Mouse (Mus musculus): ENCODE measurements at regions not wholly inside any gene's neighbourhood (a gene's known extent, or its start where the extent isn't known, plus 50 kb on each side); places are given as distances from the start of the nearest gene placed in this dataset.

GRCm38 (mm10) chr15:62432742-62433245 is 1412.2 kb downstream of the Gsdmc2 start:
- DNase-seq (ENCODE audit: inconsistent ontology term): no peak

DNA sequence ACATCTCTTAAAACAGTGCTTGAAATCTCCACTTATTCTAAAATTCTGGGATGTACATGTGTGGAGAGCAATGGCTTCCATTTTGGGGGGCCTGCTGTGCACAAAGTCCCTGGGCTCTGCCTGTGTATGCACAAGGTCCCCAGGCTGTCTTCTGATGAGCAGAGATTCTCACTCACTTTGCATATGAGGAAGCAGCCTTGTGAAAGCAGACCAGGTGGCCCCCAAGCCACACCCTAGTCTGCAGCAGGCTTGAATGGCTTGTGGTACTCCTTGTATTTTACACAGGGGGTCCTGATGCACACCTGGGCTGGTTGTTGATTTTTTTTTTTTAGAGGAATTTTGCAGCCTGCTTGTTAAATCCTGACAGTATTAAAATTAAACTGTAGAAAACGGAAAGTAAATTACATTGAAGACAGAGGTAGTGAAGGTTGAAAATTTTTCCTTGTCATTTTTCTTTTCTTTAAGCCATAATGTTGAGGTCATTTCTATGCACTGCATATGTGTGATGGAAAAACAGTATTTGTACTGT is 1413.8 kb downstream of the Gsdmc2 start:
- DNase-seq (ENCODE audit: inconsistent ontology term): no peak

- no peak for DNase-seq (ENCODE audit: inconsistent ontology term)
Measured at GRCm38 (mm10) chr15:62422995-62423394, 1422.0 kb downstream of the Gsdmc2 start.

DNA sequence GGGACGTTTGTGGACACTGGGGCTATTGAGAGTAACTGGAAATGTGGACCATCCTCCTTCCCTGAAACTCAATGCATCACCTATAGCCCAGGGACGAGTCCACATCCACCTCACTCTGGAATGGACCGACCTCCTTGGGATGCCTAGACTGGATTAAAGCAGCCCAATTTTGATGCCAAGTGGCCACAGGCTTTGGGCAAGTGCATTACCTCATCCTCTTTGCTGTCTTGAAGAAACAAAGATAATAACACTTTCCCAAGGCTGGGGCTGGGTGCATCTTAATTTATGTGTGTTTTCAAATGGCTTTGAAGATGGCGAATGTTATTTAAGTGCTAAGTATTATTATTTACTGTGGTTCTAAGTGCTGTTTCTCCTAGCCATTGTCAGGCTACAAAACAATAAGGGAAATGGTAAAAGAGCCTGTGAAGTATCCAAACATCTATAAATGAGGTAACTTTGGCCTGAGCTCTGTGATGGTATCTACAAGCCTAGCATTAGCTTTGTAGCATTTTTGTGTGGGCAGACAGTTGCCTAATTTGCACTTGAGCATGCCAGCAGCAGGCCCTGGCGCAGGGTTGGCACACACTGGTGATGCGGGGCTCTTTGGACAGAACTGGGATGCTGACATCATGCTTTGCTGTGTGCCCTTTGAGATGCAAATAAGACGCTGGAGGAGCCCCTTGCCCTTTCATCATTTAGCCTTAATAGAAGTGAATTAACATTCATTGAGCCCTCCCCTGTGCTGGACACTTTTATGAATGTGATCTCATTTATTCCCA is 1423.7 kb downstream of the Gsdmc2 start:
- peak; percentile 31 for DNase-seq (ENCODE audit: inconsistent ontology term)

DNA sequence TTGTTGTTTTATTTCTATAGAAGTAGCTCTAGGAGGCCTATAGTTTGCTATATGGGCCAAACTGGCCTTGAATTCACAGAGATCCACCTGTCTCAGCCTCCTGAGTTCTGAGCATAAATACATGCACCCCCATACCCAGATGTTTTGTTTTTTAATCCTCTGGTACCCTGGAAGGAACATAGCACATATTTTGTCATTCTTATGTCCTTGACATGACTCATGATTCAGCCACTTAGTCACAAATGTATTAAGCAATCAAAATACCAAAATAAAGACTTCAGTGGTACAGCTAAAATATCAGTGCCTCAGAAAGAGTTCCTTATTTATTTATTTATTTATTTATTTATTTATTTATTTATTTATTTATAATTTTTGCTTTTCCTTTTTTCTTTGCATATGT is 1428.3 kb downstream of the Gsdmc2 start:
- DNase-seq (ENCODE audit: inconsistent ontology term): no peak

DNA sequence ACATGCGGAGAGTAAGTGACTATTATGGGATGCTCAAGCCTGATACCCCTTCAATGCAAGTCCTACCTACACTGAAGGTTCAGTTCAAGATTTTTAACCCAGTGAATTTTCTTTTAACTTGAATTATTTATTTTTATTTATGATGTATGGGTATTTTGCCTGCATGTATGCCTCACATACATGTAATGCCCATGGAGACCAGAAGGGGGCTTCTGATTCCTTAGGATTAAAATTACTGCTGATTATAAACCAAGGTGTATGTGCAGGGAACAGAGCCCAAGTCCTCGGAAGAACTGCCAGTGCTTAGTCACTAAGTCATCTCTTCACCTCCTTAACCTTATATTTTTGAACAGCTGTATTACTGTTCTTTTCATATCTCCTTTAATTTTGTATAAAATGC is 1431.3 kb downstream of the Gsdmc2 start:
- DNase-seq (ENCODE audit: inconsistent ontology term): no peak

DNA sequence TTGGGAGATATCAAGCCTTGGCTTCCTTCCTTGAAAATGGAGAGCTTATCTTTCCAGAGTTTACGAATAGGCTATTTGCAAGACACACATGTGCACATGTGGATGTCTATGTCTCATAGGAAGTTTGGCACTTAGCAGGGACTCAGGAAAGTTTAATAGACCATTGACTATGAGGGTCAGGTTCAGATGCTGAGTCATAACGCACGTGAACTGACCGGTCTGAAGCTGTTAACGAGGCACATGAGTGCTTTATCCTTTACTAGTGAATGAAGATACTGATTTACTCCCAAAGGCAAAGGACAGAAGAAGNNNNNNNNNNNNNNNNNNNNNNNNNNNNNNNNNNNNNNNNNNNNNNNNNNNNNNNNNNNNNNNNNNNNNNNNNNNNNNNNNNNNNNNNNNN is 1442.8 kb downstream of the Gsdmc2 start:
- no peak for DNase-seq (ENCODE audit: inconsistent ontology term)

- no peak for DNase-seq (ENCODE audit: inconsistent ontology term)
Measured at GRCm38 (mm10) chr15:62400984-62401609, 1443.9 kb downstream of the Gsdmc2 start.

DNA sequence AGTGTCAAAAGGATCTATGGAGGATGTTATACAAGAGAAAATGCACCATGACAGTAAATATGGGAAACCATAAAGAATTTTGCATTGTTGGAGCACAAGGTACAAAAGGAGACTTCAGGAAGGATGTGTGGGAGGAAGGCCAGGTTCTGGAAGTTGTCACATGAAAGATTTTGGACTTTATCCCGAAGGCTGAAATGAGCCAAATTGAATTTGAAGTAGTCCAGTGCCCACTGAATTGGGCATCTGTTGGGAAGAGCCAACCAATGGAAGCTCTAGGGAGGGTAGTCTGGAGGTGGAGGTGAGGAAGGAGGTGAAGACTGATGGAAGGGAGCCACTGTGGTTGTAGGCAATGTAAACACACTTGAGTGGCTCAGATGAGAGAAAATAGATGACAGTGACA is 1445.6 kb downstream of the Gsdmc2 start:
- no peak for DNase-seq (ENCODE audit: inconsistent ontology term)

DNA sequence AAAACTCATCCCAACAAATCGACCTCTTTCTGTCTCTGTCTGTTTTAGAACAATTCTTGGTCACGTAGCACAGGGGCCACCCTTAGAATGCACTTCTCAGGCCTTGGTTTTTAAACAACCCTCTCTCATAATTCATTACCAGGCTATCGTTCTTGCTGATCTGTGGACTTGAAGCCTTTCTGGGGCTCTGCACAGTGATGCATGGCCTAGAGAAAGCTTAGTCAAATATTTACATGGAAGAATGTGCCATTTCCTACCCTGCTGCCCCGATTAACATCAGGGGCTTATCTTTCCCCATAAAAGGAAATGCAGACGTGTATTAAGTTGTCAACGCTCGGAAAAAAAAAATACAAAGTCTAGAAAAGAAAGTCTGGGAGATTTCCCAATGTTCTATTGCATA is 1448.0 kb downstream of the Gsdmc2 start:
- no peak for DNase-seq (ENCODE audit: inconsistent ontology term)

DNA sequence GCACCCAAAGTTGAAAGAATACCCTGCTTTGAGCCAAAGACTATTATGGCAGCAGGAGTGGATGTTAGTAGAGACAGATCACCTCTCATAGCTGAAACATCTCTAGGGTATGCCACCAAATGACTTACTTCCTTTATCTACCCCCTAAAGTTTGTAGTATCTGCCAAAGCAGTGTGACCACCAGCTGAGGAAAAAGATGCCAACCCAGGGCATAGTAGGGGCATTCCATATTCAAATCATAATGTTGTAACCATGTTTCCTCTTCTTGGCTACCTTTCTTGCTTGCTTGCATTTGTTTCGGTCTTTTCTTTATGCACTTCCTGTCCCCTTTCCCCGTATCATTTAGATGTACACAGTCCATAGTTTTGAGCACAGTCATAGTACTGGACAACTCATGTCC is 1449.6 kb downstream of the Gsdmc2 start:
- no peak for DNase-seq (ENCODE audit: inconsistent ontology term)

- no peak for DNase-seq (ENCODE audit: inconsistent ontology term)
Measured at GRCm38 (mm10) chr15:62393416-62393815, 1451.6 kb downstream of the Gsdmc2 start.

- DNase-seq (ENCODE audit: inconsistent ontology term): no peak
Measured at GRCm38 (mm10) chr15:62392839-62393238, 1452.1 kb downstream of the Gsdmc2 start.

DNA sequence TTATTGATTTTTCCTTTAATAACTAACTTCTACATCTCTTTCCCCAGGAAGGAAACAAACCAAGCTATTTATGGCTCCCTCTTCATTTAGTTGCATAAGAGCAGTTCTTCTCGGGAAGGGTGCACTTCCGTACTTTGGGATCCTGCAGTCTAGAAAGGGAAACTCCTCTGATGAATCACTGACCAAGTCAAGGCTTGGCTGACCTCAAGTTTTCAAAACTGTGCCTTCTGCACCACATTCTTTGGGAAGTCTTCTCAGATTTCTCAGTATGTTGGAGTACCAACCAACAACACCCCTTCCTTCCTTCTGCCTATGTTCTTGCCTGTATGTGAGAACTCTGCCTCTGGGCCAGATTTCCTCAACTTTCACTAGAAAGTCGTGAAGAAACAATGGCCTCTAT is 1452.6 kb downstream of the Gsdmc2 start:
- no peak for DNase-seq (ENCODE audit: inconsistent ontology term)

- no peak for DNase-seq (ENCODE audit: inconsistent ontology term)
Measured at GRCm38 (mm10) chr15:62389431-62390105, 1455.4 kb downstream of the Gsdmc2 start.

- no peak for DNase-seq (ENCODE audit: inconsistent ontology term)
Measured at GRCm38 (mm10) chr15:62382233-62382632, 1459.4 kb upstream of the A1bg start.

DNA sequence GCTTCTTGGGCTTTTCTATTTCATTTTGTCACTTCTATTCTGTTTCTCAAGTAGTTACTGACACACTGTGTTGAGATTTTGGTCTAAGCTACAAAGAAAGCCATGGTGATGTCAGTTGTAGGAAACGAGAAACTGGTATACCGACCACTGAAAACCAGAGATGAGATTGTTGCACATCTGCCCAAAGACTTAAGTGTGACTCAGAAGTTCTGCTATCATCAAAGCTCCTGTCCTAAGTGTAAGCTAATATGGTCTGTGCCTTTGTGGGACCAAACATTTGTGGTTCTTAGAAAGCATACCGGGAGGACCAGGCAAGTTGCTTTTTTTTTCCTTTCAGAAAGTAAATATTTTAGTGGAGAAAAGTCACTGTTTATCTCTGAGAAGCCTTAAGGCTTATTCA is 1451.8 kb upstream of the A1bg start:
- no peak for DNase-seq (ENCODE audit: inconsistent ontology term)

- DNase-seq (ENCODE audit: inconsistent ontology term): peak; percentile 83
Measured at GRCm38 (mm10) chr15:62361171-62361570, 1438.4 kb upstream of the A1bg start.

- DNase-seq (ENCODE audit: inconsistent ontology term): no peak
Measured at GRCm38 (mm10) chr15:62358338-62359239, 1435.8 kb upstream of the A1bg start.

GRCm38 (mm10) chr15:62353786-62354185 is 1431.0 kb upstream of the A1bg start:
- DNase-seq (ENCODE audit: inconsistent ontology term): no peak

Data from Muller cell, postnatal 12 days (primary cell).